Mouse (Mus musculus): Measurements from ENCODE around the gene Dhx30.

DNA sequence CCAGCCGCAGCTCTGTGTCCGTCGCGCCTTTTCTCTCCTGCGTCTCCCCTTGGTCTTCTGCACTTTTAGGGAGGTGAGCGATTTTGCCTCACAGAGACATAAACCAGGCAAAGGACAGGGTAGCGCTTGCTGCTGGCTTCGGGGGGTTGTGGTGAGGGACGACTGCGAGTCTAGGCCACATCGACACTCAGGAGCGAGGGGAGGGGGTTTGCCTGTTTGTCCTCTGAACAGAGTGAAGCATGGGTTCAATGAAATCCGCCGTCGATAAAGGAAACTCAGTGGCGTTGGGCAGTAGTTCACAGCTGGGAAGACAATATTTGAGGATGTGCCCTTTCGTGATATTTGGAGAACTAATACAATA, at the start of gene Dhx30:
- no peak for TF ChIP-seq CTCF (IDR thresholded peaks at IDR 0.05; ENCODE audit: low read depth, low read length)
- no peak for TF ChIP-seq POLR2AphosphoS5 (IDR thresholded peaks at IDR 0.05; ENCODE audit: insufficient replicate concordance, low read depth, low read length)
- no peak for TF ChIP-seq TAL1 (conservative IDR thresholded peaks at IDR 0.05; ENCODE audit: low read depth, low read length)
- TF ChIP-seq GATA1 (IDR thresholded peaks at IDR 0.05; ENCODE audit: borderline replicate concordance, low read length): no peak

Measured in G1E (cell line).